Mouse (Mus musculus) heart, embryonic 13.5 days (tissue): ENCODE measurements around the gene Col19a1. TPM values are rescaled to one million over a fixed set of nuclear protein-coding genes. Genes with fewer than 3 reads are reported as not detected.

Source experiments
- ATAC-seq: fragments of 200-750 bp; cut with Nextera tagmentation; 2 replicates; pipeline ENCODE4 v1.8.0; 2017; ENCODE audit warnings: moderate TSS enrichment; ENCODE audit not compliant: insufficient number of reproducible peaks, low FRiP score, low TSS enrichment; ENCODE audit errors: extremely low read depth
- H3K27ac ChIP-seq: fragments of 300-500 bp; sonication (generic); replicated peaks from 2 replicates; pipeline ENCODE4 v1.5.1; 2015; ENCODE audit warnings: moderate library complexity, mild to moderate bottlenecking, inconsistent platforms
- H3K27me3 ChIP-seq: fragments of 300-500 bp; sonication (generic); replicated peaks from 2 replicates; pipeline ENCODE4 v1.6.1; 2015; ENCODE audit warnings: mild to moderate bottlenecking, inconsistent platforms
- H3K36me3 ChIP-seq: fragments of 300-500 bp; sonication (generic); 2 replicates; pipeline ENCODE4 v1.6.1; 2015; ENCODE audit warnings: mild to moderate bottlenecking, inconsistent platforms
- H3K4me1 ChIP-seq: fragments of 300-500 bp; sonication (generic); 2 replicates; pipeline ENCODE4 v1.6.1; 2015; ENCODE audit warnings: inconsistent platforms
- H3K4me2 ChIP-seq: fragments of 300-500 bp; sonication (generic); 2 replicates; pipeline ENCODE4 v1.6.1; 2015; ENCODE audit warnings: inconsistent platforms, mild to moderate bottlenecking, moderate library complexity
- H3K4me3 ChIP-seq: fragments of 300-500 bp; sonication (generic); 2 replicates; pipeline ENCODE4 v1.5.1; 2015; ENCODE audit warnings: moderate library complexity, mild to moderate bottlenecking, inconsistent platforms
- H3K9ac ChIP-seq: fragments of 300-500 bp; sonication (generic); 2 replicates; pipeline ENCODE4 v1.6.1; 2015; ENCODE audit warnings: inconsistent platforms, mild to moderate bottlenecking, moderate library complexity
- H3K9me3 ChIP-seq: fragments of 300-500 bp; sonication (generic); 2 replicates; pipeline ENCODE4 v1.6.1; 2016; ENCODE audit warnings: inconsistent platforms
- WGBS: fragments of 180-500 bp; shearing (Covaris S2); methylation state at CpG from one replicate; pipeline ENCODE4 v1.1.7; 2015; ENCODE audit warnings: mixed read lengths; 5-methylcytosine and 5-hydroxymethylcytosine counted together
- polyA plus RNA-seq: library from polyadenylated mRNA; unstranded; fragments of >200 nt; fragmentation: Nextera tagmentation; extraction: Ambion mirVana; gene quantifications from 2 replicates; pipeline ENCODE4 v1.2.1, GENCODE M21; 2015

The Col19a1 gene
- polyA plus RNA-seq, 1 experiment from 2014 or later, result not detected

DNA sequence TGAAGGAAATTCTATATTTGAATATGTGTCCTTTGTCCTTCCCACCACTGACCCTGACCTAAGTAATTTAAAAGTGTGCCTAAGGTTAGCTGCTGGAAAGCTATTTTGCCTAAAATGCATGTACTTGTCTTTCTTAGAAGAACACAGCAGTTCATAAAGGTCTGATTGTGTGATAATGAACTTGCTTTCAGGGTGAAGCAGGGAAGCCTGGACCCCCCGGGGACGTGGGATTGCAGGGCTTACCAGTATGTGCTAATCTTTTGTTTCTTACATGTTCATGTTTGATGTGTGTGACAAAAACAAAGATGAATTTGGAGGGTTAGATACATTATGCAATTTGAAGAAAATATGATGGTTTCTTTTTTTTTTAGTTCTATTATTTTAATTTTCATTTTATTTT lies 365.0 kb downstream of the Col19a1 start:
- no peak overlapping the region for H3K27ac ChIP-seq
- 74% methylated on average over 2 of the region's 2 CpGs for WGBS
- no peak overlapping the region for H3K4me2 ChIP-seq
- no peak overlapping the region for H3K9ac ChIP-seq
- peaks cover 18% of the 10 kb centered on the region; the same call in 1 of the 2 replicates for H3K4me1 ChIP-seq
- H3K9me3 ChIP-seq, result no peaks in the 10 kb centered on the region
- H3K36me3 ChIP-seq, result no peaks in the 10 kb centered on the region
- no peak overlapping the region for H3K4me3 ChIP-seq
- ATAC-seq, result no peak
- no peaks in the 10 kb centered on the region for H3K27me3 ChIP-seq

GRCm38 (mm10) chr1:24219041-24219440 lies 368.2 kb downstream of the Col19a1 start:
- Histone ChIP-seq H3K9ac (no peak overlapping the region), H3K4me1 (peaks cover 8% of the 10 kb centered on the region; the same call in 1 of the 2 replicates), H3K9me3 (no peaks in the 10 kb centered on the region), H3K4me2 (no peak overlapping the region), H3K36me3 (no peaks in the 10 kb centered on the region), H3K4me3 (no peak overlapping the region), H3K27me3 (no peaks in the 10 kb centered on the region), H3K27ac (0 out of 2 replicates have a peak overlapping the region, but pooled peaks have one; percentile 15)
- 40% methylated on average over 6 of the region's 6 CpGs for WGBS
- ATAC-seq, result no peak

Other genes with a start within 250 kb of the Col19a1 start
- 22.9 and 23.1 TPM in 2 replicates for gene Lmbrd1, start 91.2 kb upstream of the Col19a1 start, polyA plus RNA-seq